Mouse (Mus musculus): Measurements from ENCODE around the gene Gart. TPM values are rescaled to one million over a fixed set of nuclear protein-coding genes. Genes with fewer than 3 reads are reported as not detected.

The Gart gene
- polyA plus RNA-seq, 1 experiment from 2014 or later, result 120 TPM

GRCm38 (mm10) chr16:91599242-91599641, 47.5 kb downstream of the Gart start:
- peaks cover 13% of the 10 kb centered on the region for H3K4me1 ChIP-seq (ENCODE audit: insufficient read depth, low read length)
- no peaks in the 10 kb centered on the region for H3K36me3 ChIP-seq (ENCODE audit: insufficient read depth, low read length)
- peaks cover 12% of the 10 kb centered on the region for H3K27me3 ChIP-seq (ENCODE audit: insufficient read depth, low read length)
- no peaks in the 10 kb centered on the region for H3K9me3 ChIP-seq (ENCODE audit: low read length)
- no peak overlapping the region for H3K9ac ChIP-seq (replicated peaks; ENCODE audit: low read length)
- no peak overlapping the region for H3K4me3 ChIP-seq (ENCODE audit: low read length)
- no peak overlapping the region for H3K4me2 ChIP-seq (replicated peaks; ENCODE audit: low read depth, low read length)
- H3K27ac ChIP-seq (ENCODE audit: low read length), result no peak overlapping the region
- ATAC-seq (ENCODE audit: low FRiP score, low TSS enrichment), result no peak

GRCm38 (mm10) chr16:91597672-91598010, 49.1 kb downstream of the Gart start, which contains the start of gene Tmem50b:
Gene Tmem50b, minus strand, starts transcription at chr16:91597800.
- peak within 1 kb of the TSS; percentile 96 for H3K4me2 ChIP-seq (replicated peaks; ENCODE audit: low read depth, low read length)
- peak; percentile 99 for ATAC-seq (ENCODE audit: low FRiP score, low TSS enrichment)
- no peaks in the 10 kb centered on the region for H3K9me3 ChIP-seq (ENCODE audit: low read length)
- WGBS, result 0% methylated on average over 33 of the region's 34 CpGs
- peak within 1 kb of the TSS; percentile 85 for H3K4me3 ChIP-seq (ENCODE audit: low read length)
- H3K27me3 ChIP-seq (ENCODE audit: insufficient read depth, low read length), result peaks cover 12% of the 10 kb centered on the region
- H3K4me1 ChIP-seq (ENCODE audit: insufficient read depth, low read length), result peaks cover 24% of the 10 kb centered on the region
- H3K36me3 ChIP-seq (ENCODE audit: insufficient read depth, low read length), result no peaks in the 10 kb centered on the region
- peak within 1 kb of the TSS; percentile 78 for H3K9ac ChIP-seq (replicated peaks; ENCODE audit: low read length)
- H3K27ac ChIP-seq (ENCODE audit: low read length), result 0 out of 2 replicates have a peak within 1 kb of the TSS, but pooled peaks have one; percentile 50

GRCm38 (mm10) chr16:91596779-91597671, 49.7 kb downstream of the Gart start:
- H3K27ac ChIP-seq (ENCODE audit: low read length), result 0 out of 2 replicates have a peak overlapping the region, but pooled peaks have one; percentile 50
- peak overlapping the region; percentile 78 for H3K9ac ChIP-seq (replicated peaks; ENCODE audit: low read length)
- H3K27me3 ChIP-seq (ENCODE audit: insufficient read depth, low read length), result peaks cover 12% of the 10 kb centered on the region
- H3K36me3 ChIP-seq (ENCODE audit: insufficient read depth, low read length), result no peaks in the 10 kb centered on the region
- H3K4me1 ChIP-seq (ENCODE audit: insufficient read depth, low read length), result peaks cover 30% of the 10 kb centered on the region
- peak overlapping the region; percentile 85 for H3K4me3 ChIP-seq (ENCODE audit: low read length)
- no peaks in the 10 kb centered on the region for H3K9me3 ChIP-seq (ENCODE audit: low read length)
- peak; percentile 59; the same call in 1 of the 2 replicates for ATAC-seq (ENCODE audit: low FRiP score, low TSS enrichment)
- WGBS, result under 1% methylated on average over 74 of the region's 75 CpGs
- H3K4me2 ChIP-seq (replicated peaks; ENCODE audit: low read depth, low read length), result peak overlapping the region; percentile 96

- H3K4me3 ChIP-seq (ENCODE audit: low read length), result peak overlapping the region; percentile 85
- H3K27ac ChIP-seq (ENCODE audit: low read length), result no peak overlapping the region
- ATAC-seq (ENCODE audit: low FRiP score, low TSS enrichment), result no peak
- no peaks in the 10 kb centered on the region for H3K36me3 ChIP-seq (ENCODE audit: insufficient read depth, low read length)
- H3K9ac ChIP-seq (replicated peaks; ENCODE audit: low read length), result peak overlapping the region; percentile 78
- peaks cover 9% of the 10 kb centered on the region for H3K27me3 ChIP-seq (ENCODE audit: insufficient read depth, low read length)
- H3K9me3 ChIP-seq (ENCODE audit: low read length), result no peaks in the 10 kb centered on the region
- WGBS, result 16% methylated on average over 9 of the region's 9 CpGs
- peak overlapping the region; percentile 96 for H3K4me2 ChIP-seq (replicated peaks; ENCODE audit: low read depth, low read length)
- peaks cover 33% of the 10 kb centered on the region for H3K4me1 ChIP-seq (ENCODE audit: insufficient read depth, low read length)
These were observed 50.4 kb downstream of the Gart start for GRCm38 (mm10) chr16:91596397-91596778.

GRCm38 (mm10) chr16:91595076-91595475, 51.7 kb downstream of the Gart start:
- Histone ChIP-seq H3K27me3 (ENCODE audit: insufficient read depth, low read length) (peaks cover 9% of the 10 kb centered on the region), H3K36me3 (ENCODE audit: insufficient read depth, low read length) (no peaks in the 10 kb centered on the region), H3K9ac (replicated peaks; ENCODE audit: low read length) (no peak overlapping the region), H3K4me2 (replicated peaks; ENCODE audit: low read depth, low read length) (no peak overlapping the region), H3K27ac (ENCODE audit: low read length) (no peak overlapping the region), H3K4me1 (ENCODE audit: insufficient read depth, low read length) (peaks cover 37% of the 10 kb centered on the region), H3K9me3 (ENCODE audit: low read length) (no peaks in the 10 kb centered on the region), H3K4me3 (ENCODE audit: low read length) (no peak overlapping the region)
- no peak for ATAC-seq (ENCODE audit: low FRiP score, low TSS enrichment)
- WGBS, result 77% methylated on average over 6 of the region's 6 CpGs

- Histone ChIP-seq H3K4me2 (replicated peaks; ENCODE audit: low read depth, low read length) (no peak overlapping the region), H3K36me3 (ENCODE audit: insufficient read depth, low read length) (no peaks in the 10 kb centered on the region), H3K9ac (replicated peaks; ENCODE audit: low read length) (no peak overlapping the region), H3K4me3 (ENCODE audit: low read length) (no peak overlapping the region), H3K27me3 (ENCODE audit: insufficient read depth, low read length) (peaks cover 1% of the 10 kb centered on the region; the same call in 1 of the 2 replicates), H3K4me1 (ENCODE audit: insufficient read depth, low read length) (peaks cover 37% of the 10 kb centered on the region), H3K27ac (ENCODE audit: low read length) (no peak overlapping the region), H3K9me3 (ENCODE audit: low read length) (no peaks in the 10 kb centered on the region)
- WGBS, result 37% methylated on average over 3 of the region's 3 CpGs
- ATAC-seq (ENCODE audit: low FRiP score, low TSS enrichment), result no peak
These were observed 53.5 kb downstream of the Gart start for GRCm38 (mm10) chr16:91593262-91593661.

- Histone ChIP-seq H3K4me2 (replicated peaks; ENCODE audit: low read depth, low read length) (no peak overlapping the region), H3K9ac (replicated peaks; ENCODE audit: low read length) (no peak overlapping the region), H3K36me3 (ENCODE audit: insufficient read depth, low read length) (no peaks in the 10 kb centered on the region), H3K27ac (ENCODE audit: low read length) (no peak overlapping the region), H3K4me3 (ENCODE audit: low read length) (no peak overlapping the region), H3K27me3 (ENCODE audit: insufficient read depth, low read length) (no peaks in the 10 kb centered on the region), H3K9me3 (ENCODE audit: low read length) (no peaks in the 10 kb centered on the region), H3K4me1 (ENCODE audit: insufficient read depth, low read length) (peaks cover 37% of the 10 kb centered on the region)
- WGBS, result 39% methylated on average over 8 of the region's 8 CpGs
- peak; percentile 25; the same call in 1 of the 2 replicates for ATAC-seq (ENCODE audit: low FRiP score, low TSS enrichment)
These were observed 54.6 kb downstream of the Gart start for GRCm38 (mm10) chr16:91592162-91592561.

- H3K9ac ChIP-seq (replicated peaks; ENCODE audit: low read length), result no peak overlapping the region
- no peaks in the 10 kb centered on the region for H3K9me3 ChIP-seq (ENCODE audit: low read length)
- WGBS, result 80% methylated on average over 3 of the region's 3 CpGs
- ATAC-seq (ENCODE audit: low FRiP score, low TSS enrichment), result no peak
- no peak overlapping the region for H3K4me2 ChIP-seq (replicated peaks; ENCODE audit: low read depth, low read length)
- H3K27me3 ChIP-seq (ENCODE audit: insufficient read depth, low read length), result no peaks in the 10 kb centered on the region
- no peak overlapping the region for H3K4me3 ChIP-seq (ENCODE audit: low read length)
- H3K27ac ChIP-seq (ENCODE audit: low read length), result no peak overlapping the region
- 0 out of 2 replicates have a peak, but pooled peaks cover 5% of the 10 kb centered on the region for H3K36me3 ChIP-seq (ENCODE audit: insufficient read depth, low read length)
- H3K4me1 ChIP-seq (ENCODE audit: insufficient read depth, low read length), result peaks cover 24% of the 10 kb centered on the region
These were observed 58.0 kb downstream of the Gart start for GRCm38 (mm10) chr16:91588703-91589102.

- H3K27me3 ChIP-seq (ENCODE audit: insufficient read depth, low read length), result no peaks in the 10 kb centered on the region
- ATAC-seq (ENCODE audit: low FRiP score, low TSS enrichment), result no peak
These were observed 58.9 kb downstream of the Gart start for GRCm38 (mm10) chr16:91587730-91588453.

More at GRCm38 (mm10) chr16:91587730-91588453, 58.9 kb downstream of the Gart start:
- no peak overlapping the region for H3K9ac ChIP-seq (replicated peaks; ENCODE audit: low read length)
- WGBS, result 74% methylated on average over 6 of the region's 6 CpGs
- H3K36me3 ChIP-seq (ENCODE audit: insufficient read depth, low read length), result 0 out of 2 replicates have a peak, but pooled peaks cover 5% of the 10 kb centered on the region
- H3K4me1 ChIP-seq (ENCODE audit: insufficient read depth, low read length), result peaks cover 16% of the 10 kb centered on the region
- H3K9me3 ChIP-seq (ENCODE audit: low read length), result no peaks in the 10 kb centered on the region
- no peak overlapping the region for H3K4me2 ChIP-seq (replicated peaks; ENCODE audit: low read depth, low read length)
- no peak overlapping the region for H3K27ac ChIP-seq (ENCODE audit: low read length)
- no peak overlapping the region for H3K4me3 ChIP-seq (ENCODE audit: low read length)
